Comparison of ENCODE assay signal across 12 mouse cellular contexts in the genomic region with DNA sequence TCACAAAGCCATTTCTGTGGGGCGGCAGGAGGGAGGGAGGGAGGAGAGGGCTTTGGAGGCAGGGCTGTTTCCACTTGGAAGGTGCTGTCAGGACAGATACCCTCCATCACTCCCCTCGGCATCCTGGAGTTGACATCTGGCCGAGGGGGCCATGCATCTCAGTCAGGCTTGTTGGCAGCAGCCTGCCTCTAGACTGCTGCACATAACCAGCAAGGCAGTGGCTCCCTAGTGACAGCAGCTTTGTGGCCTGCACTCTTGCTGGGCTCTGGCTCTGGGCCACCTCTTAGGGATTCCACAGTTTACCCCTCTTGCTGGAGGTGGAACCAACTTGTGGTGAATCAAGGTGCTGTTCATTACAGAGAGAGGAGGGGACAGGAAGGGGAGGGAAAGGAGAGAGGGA. TPM values are rescaled to one million over a fixed set of nuclear protein-coding genes. Genes with fewer than 3 reads are reported as not detected.
DNase-seq lines count a peak whose midpoint lies in the region; ATAC-seq lines count a peak whose summit lies in the region.
"Had no signal": no experiment of that assay in that cellular context is flagged by ENCODE, and none has a peak within 500 bp of the region (broad histone marks: within the 10 kb centered on the region; RNA-seq: fewer than 3 reads in every experiment).

No protein-coding gene starts in this region.

- WGBS in hindbrain, embryonic 10.5 days = 43% methylated on average over 3 of the region's 3 CpGs
- WGBS in hindbrain, embryonic 12.5 days = 29% methylated on average over 3 of the region's 3 CpGs
- 35% methylated on average over 3 of the region's 3 CpGs for WGBS in hindbrain, embryonic 11.5 days
- 21% methylated on average over 3 of the region's 3 CpGs for WGBS in midbrain, embryonic 14.5 days

- DNase-seq in hindbrain, embryonic 10.5 days (ENCODE audit: low spot score) = no peak
- peak; percentile 52 for DNase-seq in Muller cell, postnatal 12 days (ENCODE audit: inconsistent ontology term)
- peak; percentile 15 for DNase-seq in hindbrain, embryonic 11.5 days (ENCODE audit: low spot score)
- no peak for DNase-seq in midbrain, embryonic 14.5 days
- DNase-seq in right cerebral cortex, postnatal 36 days (ENCODE audit: low spot score in 2 of 2) = no peak
- DNase-seq in heart, adult 9 months (ENCODE audit: low spot score in 2 of 2) = no peak
- DNase-seq: gastrocnemius, postnatal 14 days; kidney, adult 9 months; spleen, adult 18-20 months had no signal

- H3K4me2 ChIP-seq in hindbrain, embryonic 12.5 days (replicated peaks) = no peak overlapping the region
- H3K4me2 ChIP-seq in hindbrain, embryonic 11.5 days (replicated peaks; ENCODE audit: low read depth, low read length) = no peak overlapping the region
- H3K4me2 ChIP-seq in midbrain, embryonic 14.5 days (ENCODE audit: low read length) = no peak overlapping the region
- H3K4me2 ChIP-seq: midbrain, embryonic 12.5 days had no signal

- no peaks in the 10 kb centered on the region for H3K9me3 ChIP-seq in hindbrain, embryonic 10.5 days
- H3K9me3 ChIP-seq in hindbrain, embryonic 12.5 days (replicated peaks) = no peaks in the 10 kb centered on the region
- no peaks in the 10 kb centered on the region for H3K9me3 ChIP-seq in hindbrain, embryonic 11.5 days (ENCODE audit: control insufficient read depth, low read length)
- H3K9me3 ChIP-seq in midbrain, embryonic 14.5 days (ENCODE audit: control insufficient read depth, low read length) = no peaks in the 10 kb centered on the region
- H3K9me3 ChIP-seq: midbrain, embryonic 12.5 days had no signal

- H3K4me1 ChIP-seq in hindbrain, embryonic 10.5 days (replicated peaks) = peaks cover 32% of the 10 kb centered on the region
- H3K4me1 ChIP-seq in hindbrain, embryonic 12.5 days = peaks cover 29% of the 10 kb centered on the region
- no peaks in the 10 kb centered on the region for H3K4me1 ChIP-seq in hindbrain, embryonic 11.5 days (replicated peaks; ENCODE audit: control insufficient read depth, insufficient read depth, low read length)
- peaks cover 16% of the 10 kb centered on the region for H3K4me1 ChIP-seq in midbrain, embryonic 14.5 days (ENCODE audit: control insufficient read depth, insufficient read depth, low read length)

- H3K4me3 ChIP-seq in hindbrain, embryonic 10.5 days = no peak overlapping the region
- no peak overlapping the region for H3K4me3 ChIP-seq in hindbrain, embryonic 12.5 days
- no peak overlapping the region for H3K4me3 ChIP-seq in hindbrain, embryonic 11.5 days (ENCODE audit: low read depth, low read length)
- H3K4me3 ChIP-seq in midbrain, embryonic 14.5 days (replicated peaks; ENCODE audit: low read depth, low read length) = no peak overlapping the region
- H3K4me3 ChIP-seq: midbrain, embryonic 12.5 days had no signal

- 0 out of 2 replicates have a peak, but pooled peaks cover 5% of the 10 kb centered on the region for H3K27me3 ChIP-seq in hindbrain, embryonic 10.5 days (ENCODE audit: insufficient read depth, poor library complexity, severe bottlenecking)
- H3K27me3 ChIP-seq in hindbrain, embryonic 12.5 days = peaks cover 3% of the 10 kb centered on the region; the same call in 1 of the 2 replicates
- no peaks in the 10 kb centered on the region for H3K27me3 ChIP-seq in hindbrain, embryonic 11.5 days (ENCODE audit: control insufficient read depth, insufficient read depth, low read length)
- no peaks in the 10 kb centered on the region for H3K27me3 ChIP-seq in midbrain, embryonic 14.5 days (ENCODE audit: control insufficient read depth, insufficient read depth, low read length)
- H3K27me3 ChIP-seq: CH12.LX; midbrain, embryonic 12.5 days had no signal

- H3K27ac ChIP-seq in hindbrain, embryonic 10.5 days = peak overlapping the region; percentile 25; the same call in 1 of the 2 replicates
- no peak overlapping the region for H3K27ac ChIP-seq in hindbrain, embryonic 12.5 days
- H3K27ac ChIP-seq in hindbrain, embryonic 11.5 days (ENCODE audit: low read depth, low read length) = no peak overlapping the region
- H3K27ac ChIP-seq in midbrain, embryonic 14.5 days (replicated peaks; ENCODE audit: low read depth, low read length) = peak overlapping the region; percentile 45; the same call in 1 of the 2 replicates

- H3K36me3 ChIP-seq in hindbrain, embryonic 10.5 days = no peaks in the 10 kb centered on the region
- no peaks in the 10 kb centered on the region for H3K36me3 ChIP-seq in hindbrain, embryonic 12.5 days
- no peaks in the 10 kb centered on the region for H3K36me3 ChIP-seq in hindbrain, embryonic 11.5 days (ENCODE audit: control insufficient read depth, insufficient read depth, low read length)
- H3K36me3 ChIP-seq in midbrain, embryonic 14.5 days (ENCODE audit: control insufficient read depth, insufficient read depth, low read length) = no peaks in the 10 kb centered on the region
- H3K36me3 ChIP-seq: midbrain, embryonic 12.5 days had no signal

- no peak for ATAC-seq in hindbrain, embryonic 12.5 days (ENCODE audit: low FRiP score)
- ATAC-seq in hindbrain, embryonic 11.5 days (ENCODE audit: low FRiP score) = no peak
- ATAC-seq in midbrain, embryonic 14.5 days (ENCODE audit: low FRiP score, low TSS enrichment) = no peak

- H3K9ac ChIP-seq in hindbrain, embryonic 12.5 days = no peak overlapping the region
- no peak overlapping the region for H3K9ac ChIP-seq in hindbrain, embryonic 11.5 days (ENCODE audit: low read depth, low read length)
- no peak overlapping the region for H3K9ac ChIP-seq in midbrain, embryonic 14.5 days (replicated peaks; ENCODE audit: low read length)
- H3K9ac ChIP-seq: midbrain, embryonic 12.5 days had no signal

RNA-seq across cellular contexts. Expression of gene Sez6l, which starts 26.6 kb away (rescaled TPM):
- 1.4 and 6.0 TPM in 2 replicates for polyA plus RNA-seq in hindbrain, embryonic 10.5 days (2016; fragmentation: Nextera tagmentation; extraction: Ambion mirVana)
- polyA plus RNA-seq in hindbrain, embryonic 12.5 days (2016; fragmentation: Nextera tagmentation; extraction: Ambion mirVana) = 16.0 and 16.4 TPM in 2 replicates
- 4.9 and 5.1 TPM in 2 replicates for polyA plus RNA-seq in hindbrain, embryonic 11.5 days (2014; fragmentation: Nextera tagmentation; extraction: Ambion mirVana)
- 46.3 and 49.9 TPM in 2 replicates for polyA plus RNA-seq in midbrain, embryonic 14.5 days (2014; fragmentation: Nextera tagmentation; extraction: Ambion mirVana)

Comparison
In these comparisons a context has a peak if more than half of its experiments do, and no peak if none do; other contexts are left out.
1. DNase-seq: peak in Muller cell, postnatal 12 days (single experiment) and hindbrain, embryonic 11.5 days (single experiment); none in hindbrain, embryonic 10.5 days (single experiment), midbrain, embryonic 14.5 days (single experiment), right cerebral cortex, postnatal 36 days (0 of 2) and heart, adult 9 months (0 of 2).
2. H3K27ac ChIP-seq: peak in hindbrain, embryonic 10.5 days (single experiment) and midbrain, embryonic 14.5 days (single experiment); none in hindbrain, embryonic 12.5 days (single experiment) and hindbrain, embryonic 11.5 days (single experiment).